Mouse (Mus musculus): ENCODE results near the gene Zfp459. TPM values are rescaled to one million over a fixed set of nuclear protein-coding genes. Genes with fewer than 3 reads are reported as not detected.
A peak's percentile ranks its signal among the peaks of the same experiment; 100 is the strongest.
"Not testable (repeated sequence)": the region's sequence is repeated elsewhere in the genome, so short reads cannot be mapped to it uniquely, and the experiment has no call there.

Zfp459 gene
- 1.2 and 1.3 TPM in 2 replicates for polyA plus RNA-seq (2015; fragmentation: Nextera tagmentation; extraction: Ambion mirVana)

- H3K36me3 ChIP-seq (ENCODE audit: control insufficient read depth, insufficient read depth, low read length): no peaks in the 10 kb centered on the region
- no peaks in the 10 kb centered on the region for H3K4me1 ChIP-seq (replicated peaks; ENCODE audit: control insufficient read depth, insufficient read depth, low read length)
- peak within 1 kb of the TSS; percentile 66 for H3K4me3 ChIP-seq (ENCODE audit: low read length)
- H3K4me2 ChIP-seq (ENCODE audit: low read depth, low read length): peak within 1 kb of the TSS; percentile 75
- H3K27ac ChIP-seq (ENCODE audit: low read length): no peak within 1 kb of the TSS
- H3K9me3 ChIP-seq (ENCODE audit: control insufficient read depth, low read length): no peaks in the 10 kb centered on the region
- peak; percentile 81 for ATAC-seq (ENCODE audit: low read depth)
- WGBS: 3% methylated on average over 22 of the region's 22 CpGs
- no peaks in the 10 kb centered on the region for H3K27me3 ChIP-seq (ENCODE audit: control insufficient read depth, insufficient read depth, low read depth, low read length)
- peak within 1 kb of the TSS; percentile 64 for H3K9ac ChIP-seq (ENCODE audit: low read length)
These were observed at the start of gene Zfp459 for GRCm38 (mm10) chr13:67421207-67421857. Zfp459 (minus strand) TSS chr13:67421418.

GRCm38 (mm10) chr13:67469274-67469673, 48.1 kb upstream of the Zfp459 start:
- Histone ChIP-seq H3K27me3 (ENCODE audit: control insufficient read depth, insufficient read depth, low read depth, low read length) (no peaks in the 10 kb centered on the region), H3K4me2 (ENCODE audit: low read depth, low read length) (no peak overlapping the region), H3K9ac (ENCODE audit: low read length) (no peak overlapping the region), H3K36me3 (ENCODE audit: control insufficient read depth, insufficient read depth, low read length) (peaks cover 22% of the 10 kb centered on the region), H3K27ac (ENCODE audit: low read length) (no peak overlapping the region), H3K9me3 (ENCODE audit: control insufficient read depth, low read length) (peaks cover 3% of the 10 kb centered on the region; the same call in 1 of the 2 replicates), H3K4me1 (replicated peaks; ENCODE audit: control insufficient read depth, insufficient read depth, low read length) (no peaks in the 10 kb centered on the region), H3K4me3 (ENCODE audit: low read length) (no peak overlapping the region)
- no peak for ATAC-seq (ENCODE audit: low read depth)
- 89% methylated on average over 3 of the region's 3 CpGs for WGBS

- ATAC-seq (ENCODE audit: low read depth); H3K4me3 ChIP-seq (ENCODE audit: low read length); H3K4me1 ChIP-seq (replicated peaks; ENCODE audit: control insufficient read depth, insufficient read depth, low read length); H3K27ac ChIP-seq (ENCODE audit: low read length); H3K27me3 ChIP-seq (ENCODE audit: control insufficient read depth, insufficient read depth, low read depth, low read length); H3K9me3 ChIP-seq (ENCODE audit: control insufficient read depth, low read length); H3K9ac ChIP-seq (ENCODE audit: low read length); H3K4me2 ChIP-seq (ENCODE audit: low read depth, low read length); H3K36me3 ChIP-seq (ENCODE audit: control insufficient read depth, insufficient read depth, low read length): not testable (repeated sequence)
- 80% methylated on average over 2 of the region's 5 CpGs for WGBS
These were observed 42.4 kb upstream of the Zfp459 start for GRCm38 (mm10) chr13:67463506-67464185.

- H3K9ac ChIP-seq (ENCODE audit: low read length): peak overlapping the region; percentile 81
- peak; percentile 9; the same call in 1 of the 2 replicates for ATAC-seq (ENCODE audit: low read depth)
- no peak overlapping the region for H3K27ac ChIP-seq (ENCODE audit: low read length)
- 0 out of 2 replicates have a peak, but pooled peaks cover 5% of the 10 kb centered on the region for H3K4me1 ChIP-seq (replicated peaks; ENCODE audit: control insufficient read depth, insufficient read depth, low read length)
- H3K4me3 ChIP-seq (ENCODE audit: low read length): peak overlapping the region; percentile 68
- H3K9me3 ChIP-seq (ENCODE audit: control insufficient read depth, low read length): no peaks in the 10 kb centered on the region
- H3K27me3 ChIP-seq (ENCODE audit: control insufficient read depth, insufficient read depth, low read depth, low read length): no peaks in the 10 kb centered on the region
- peaks cover 5% of the 10 kb centered on the region; the same call in 1 of the 2 replicates for H3K36me3 ChIP-seq (ENCODE audit: control insufficient read depth, insufficient read depth, low read length)
- peak overlapping the region; percentile 73 for H3K4me2 ChIP-seq (ENCODE audit: low read depth, low read length)
- 15% methylated on average over 3 of the region's 3 CpGs for WGBS
These were observed 30.7 kb upstream of the Zfp459 start for GRCm38 (mm10) chr13:67452021-67452309.

GRCm38 (mm10) chr13:67451172-67452020, 30.2 kb upstream of the Zfp459 start, which contains the start of gene Zfp874a:
Zfp874a (minus strand) TSS chr13:67451624.
- H3K9ac ChIP-seq (ENCODE audit: low read length): peak within 1 kb of the TSS; percentile 81
- WGBS: 1% methylated on average over 20 of the region's 20 CpGs
- peaks cover 10% of the 10 kb centered on the region for H3K36me3 ChIP-seq (ENCODE audit: control insufficient read depth, insufficient read depth, low read length)
- 0 out of 2 replicates have a peak, but pooled peaks cover 5% of the 10 kb centered on the region for H3K4me1 ChIP-seq (replicated peaks; ENCODE audit: control insufficient read depth, insufficient read depth, low read length)
- H3K9me3 ChIP-seq (ENCODE audit: control insufficient read depth, low read length): no peaks in the 10 kb centered on the region
- H3K4me3 ChIP-seq (ENCODE audit: low read length): peak within 1 kb of the TSS; percentile 68
- H3K27me3 ChIP-seq (ENCODE audit: control insufficient read depth, insufficient read depth, low read depth, low read length): no peaks in the 10 kb centered on the region
- peak within 1 kb of the TSS; percentile 73 for H3K4me2 ChIP-seq (ENCODE audit: low read depth, low read length)
- H3K27ac ChIP-seq (ENCODE audit: low read length): peak within 1 kb of the TSS; percentile 43; the same call in 1 of the 2 replicates
- ATAC-seq (ENCODE audit: low read depth): peak; percentile 99

- not testable (repeated sequence) for H3K4me1 ChIP-seq (replicated peaks; ENCODE audit: control insufficient read depth, insufficient read depth, low read length); H3K9me3 ChIP-seq (ENCODE audit: control insufficient read depth, low read length); H3K9ac ChIP-seq (ENCODE audit: low read length); H3K4me3 ChIP-seq (ENCODE audit: low read length); H3K27ac ChIP-seq (ENCODE audit: low read length); ATAC-seq (ENCODE audit: low read depth); H3K27me3 ChIP-seq (ENCODE audit: control insufficient read depth, insufficient read depth, low read depth, low read length); H3K4me2 ChIP-seq (ENCODE audit: low read depth, low read length); H3K36me3 ChIP-seq (ENCODE audit: control insufficient read depth, insufficient read depth, low read length)
- 100% methylated on average over 1 of the region's 3 CpGs for WGBS
These were observed 15.9 kb upstream of the Zfp459 start for GRCm38 (mm10) chr13:67437095-67437494.

- Histone ChIP-seq H3K4me2 (ENCODE audit: low read depth, low read length) (no peak overlapping the region), H3K9me3 (ENCODE audit: control insufficient read depth, low read length) (no peaks in the 10 kb centered on the region), H3K27ac (ENCODE audit: low read length) (no peak overlapping the region), H3K4me3 (ENCODE audit: low read length) (no peak overlapping the region), H3K36me3 (ENCODE audit: control insufficient read depth, insufficient read depth, low read length) (no peaks in the 10 kb centered on the region), H3K9ac (ENCODE audit: low read length) (no peak overlapping the region), H3K4me1 (replicated peaks; ENCODE audit: control insufficient read depth, insufficient read depth, low read length) (no peaks in the 10 kb centered on the region), H3K27me3 (ENCODE audit: control insufficient read depth, insufficient read depth, low read depth, low read length) (no peaks in the 10 kb centered on the region)
- 77% methylated on average over 3 of the region's 3 CpGs for WGBS
- ATAC-seq (ENCODE audit: low read depth): no peak
These were observed 6.9 kb upstream of the Zfp459 start for GRCm38 (mm10) chr13:67428116-67428515.

GRCm38 (mm10) chr13:67425699-67426098, 4.5 kb upstream of the Zfp459 start:
- not testable (repeated sequence) for H3K36me3 ChIP-seq (ENCODE audit: control insufficient read depth, insufficient read depth, low read length); H3K9ac ChIP-seq (ENCODE audit: low read length); H3K9me3 ChIP-seq (ENCODE audit: control insufficient read depth, low read length); ATAC-seq (ENCODE audit: low read depth); H3K27ac ChIP-seq (ENCODE audit: low read length); H3K4me3 ChIP-seq (ENCODE audit: low read length); H3K27me3 ChIP-seq (ENCODE audit: control insufficient read depth, insufficient read depth, low read depth, low read length); H3K4me2 ChIP-seq (ENCODE audit: low read depth, low read length); H3K4me1 ChIP-seq (replicated peaks; ENCODE audit: control insufficient read depth, insufficient read depth, low read length)

GRCm38 (mm10) chr13:67422532-67422931, 1.3 kb upstream of the Zfp459 start:
- H3K9ac ChIP-seq (ENCODE audit: low read length); H3K9me3 ChIP-seq (ENCODE audit: control insufficient read depth, low read length); H3K27ac ChIP-seq (ENCODE audit: low read length); H3K36me3 ChIP-seq (ENCODE audit: control insufficient read depth, insufficient read depth, low read length); H3K27me3 ChIP-seq (ENCODE audit: control insufficient read depth, insufficient read depth, low read depth, low read length); H3K4me1 ChIP-seq (replicated peaks; ENCODE audit: control insufficient read depth, insufficient read depth, low read length); ATAC-seq (ENCODE audit: low read depth); H3K4me3 ChIP-seq (ENCODE audit: low read length); H3K4me2 ChIP-seq (ENCODE audit: low read depth, low read length): not testable (repeated sequence)
- 86% methylated on average over 2 of the region's 2 CpGs for WGBS

Data from lung, embryonic 16.5 days (tissue).